Mouse (Mus musculus) embryonic fibroblast, embryonic 13.5 days (primary cell): ENCODE data around the gene Rps6ka5.

Experiments used
- CTCF ChIP-seq: IDR thresholded peaks from 2 replicates; pipeline ENCODE4 v1.5.1; 2011; ENCODE audit warnings: mild to moderate bottlenecking, control low read depth, low read length, moderate library complexity, borderline replicate concordance; ENCODE audit not compliant: insufficient read depth
- POLR2A ChIP-seq: IDR thresholded peaks from 2 replicates; pipeline ENCODE4 v1.6.1; 2011; ENCODE audit warnings: low read depth, mild to moderate bottlenecking, control low read depth, low read length, moderate library complexity

- TF ChIP-seq POLR2A: no peak
- no peak for TF ChIP-seq CTCF
These were observed 86.1 kb downstream of the Rps6ka5 start for GRCm38 (mm10) chr12:100640726-100641125.
